Mouse (Mus musculus): ENCODE measurements around the gene Cspg4. TPM values are rescaled to one million over a fixed set of nuclear protein-coding genes. Genes with fewer than 3 reads are reported as not detected.

Gene Cspg4
- polyA plus RNA-seq (2015; fragmentation: Nextera tagmentation; extraction: Ambion mirVana): 9.1 and 10.4 TPM in 2 replicates

DNA sequence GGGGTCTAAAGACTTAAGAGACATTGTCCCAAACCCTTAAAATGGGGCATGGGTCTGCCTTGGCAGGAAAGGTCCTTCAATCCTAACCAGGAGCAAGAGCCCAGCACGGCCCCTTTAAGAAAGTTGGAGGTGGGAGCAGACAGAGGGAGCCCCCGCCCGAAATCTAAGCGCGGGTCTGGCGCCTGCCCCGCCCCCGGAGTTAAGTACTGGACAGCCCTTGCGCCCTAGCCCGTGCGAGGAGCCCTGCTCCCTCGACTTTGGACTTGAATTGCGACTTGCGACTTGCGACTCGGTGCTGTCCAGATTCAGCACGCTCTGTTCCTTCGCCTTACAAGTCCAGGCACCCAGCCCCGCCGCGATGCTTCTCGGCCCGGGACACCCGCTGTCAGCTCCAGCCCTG is at the start of gene Cspg4:
Gene Cspg4, plus strand, starts transcription at position 202 of the 400 bp plus-strand sequence.
- H3K9me3 ChIP-seq (ENCODE audit: low read length): no peaks in the 10 kb centered on the region
- DNase-seq (ENCODE audit: low spot score): peak; percentile 80
- peak within 1 kb of the TSS; percentile 50 for H3K4me2 ChIP-seq (replicated peaks; ENCODE audit: low read depth, low read length)
- H3K27ac ChIP-seq (ENCODE audit: low read length): no peak within 1 kb of the TSS
- no peak for TF ChIP-seq EP300 (IDR thresholded peaks at IDR 0.05)
- no peak for TF ChIP-seq CTCF (IDR thresholded peaks at IDR 0.05)
- H3K36me3 ChIP-seq (ENCODE audit: insufficient read depth, low read length): no peaks in the 10 kb centered on the region
- peaks cover 21% of the 10 kb centered on the region for H3K4me1 ChIP-seq (ENCODE audit: insufficient read depth, low read depth, low read length)
- peak within 1 kb of the TSS; percentile 10; the same call in 1 of the 2 replicates for H3K9ac ChIP-seq (replicated peaks; ENCODE audit: low read depth)
- H3K4me3 ChIP-seq (ENCODE audit: low read depth, low read length): peak within 1 kb of the TSS; percentile 26
- peak; percentile 70 for ATAC-seq
- under 1% methylated on average over 24 of the region's 24 CpGs for WGBS
- no peaks in the 10 kb centered on the region for H3K27me3 ChIP-seq (replicated peaks; ENCODE audit: insufficient read depth, low read length)

DNA sequence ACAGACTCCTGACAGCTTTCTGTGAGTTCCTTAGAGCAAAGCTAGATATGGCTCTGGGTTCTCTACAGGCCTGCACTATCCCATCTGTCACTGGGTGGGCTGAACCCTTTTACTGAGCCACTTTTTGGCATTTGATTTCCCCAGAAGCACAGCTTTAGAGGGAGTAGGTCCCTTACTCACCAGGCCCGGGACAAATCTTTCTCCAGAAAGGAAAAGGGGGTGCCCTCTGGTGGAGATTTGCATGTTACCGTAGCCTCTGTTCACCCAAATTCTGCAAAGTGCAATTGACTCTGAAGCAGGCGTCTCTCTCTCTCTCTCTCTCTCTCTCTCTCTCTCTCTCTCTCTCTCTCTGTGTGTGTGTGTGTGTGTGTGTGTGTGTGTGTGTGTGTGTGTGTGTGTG is 39.9 kb upstream of the Cspg4 start:
- H3K4me3 ChIP-seq (ENCODE audit: low read depth, low read length): no peak overlapping the region
- ATAC-seq (no peak), DNase-seq (ENCODE audit: low spot score) (peak; percentile 42)
- 8% methylated on average over 3 of the region's 3 CpGs for WGBS
- H3K9ac ChIP-seq (replicated peaks; ENCODE audit: low read depth): no peak overlapping the region
- no peaks in the 10 kb centered on the region for H3K36me3 ChIP-seq (ENCODE audit: insufficient read depth, low read length)
- no peak overlapping the region for H3K4me2 ChIP-seq (replicated peaks; ENCODE audit: low read depth, low read length)
- H3K27me3 ChIP-seq (replicated peaks; ENCODE audit: insufficient read depth, low read length): 0 out of 2 replicates have a peak, but pooled peaks cover 3% of the 10 kb centered on the region
- no peak overlapping the region for H3K27ac ChIP-seq (ENCODE audit: low read length)
- H3K4me1 ChIP-seq (ENCODE audit: insufficient read depth, low read depth, low read length): no peaks in the 10 kb centered on the region
- no peak for TF ChIP-seq EP300 (IDR thresholded peaks at IDR 0.05)
- peak; percentile 59 for TF ChIP-seq CTCF (IDR thresholded peaks at IDR 0.05)
- H3K9me3 ChIP-seq (ENCODE audit: low read length): no peaks in the 10 kb centered on the region

DNA sequence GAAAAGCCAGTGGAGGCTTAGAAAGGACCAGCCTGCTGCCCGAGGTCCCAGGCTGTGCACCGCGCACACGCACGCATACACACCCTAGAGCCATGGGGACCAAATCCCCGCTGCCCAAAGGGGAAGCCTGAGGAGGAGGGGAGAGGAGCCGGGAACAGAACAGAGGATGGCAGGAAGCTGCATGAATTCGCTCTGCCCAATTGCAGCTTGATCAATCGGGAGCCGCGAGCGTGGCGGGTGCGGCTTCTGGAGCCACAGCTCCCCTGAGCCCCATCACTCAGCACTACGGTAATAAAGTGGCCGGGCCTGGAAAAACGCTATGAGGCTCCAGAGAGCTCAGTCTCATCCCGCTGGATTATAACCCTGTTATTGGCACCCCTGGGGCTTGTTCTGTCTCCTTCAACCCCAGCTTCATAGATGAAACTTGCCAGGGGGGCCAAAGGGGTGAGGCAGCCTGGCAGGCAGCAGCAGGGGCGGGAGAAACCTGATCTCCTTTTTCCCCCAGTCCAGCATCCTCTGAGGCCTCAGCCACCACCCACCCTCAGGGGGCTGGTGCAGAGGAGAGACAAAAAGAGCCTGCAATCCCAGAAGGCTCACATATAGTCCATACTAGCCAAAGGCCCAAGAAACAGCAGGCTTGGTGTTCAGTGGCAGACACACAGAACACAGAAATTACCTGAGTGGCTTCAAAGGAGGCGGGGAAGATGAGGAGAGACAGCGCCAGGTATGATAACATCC is 39.2 kb upstream of the Cspg4 start:
- Histone ChIP-seq H3K4me3 (ENCODE audit: low read depth, low read length) (no peak overlapping the region), H3K9ac (replicated peaks; ENCODE audit: low read depth) (no peak overlapping the region), H3K36me3 (ENCODE audit: insufficient read depth, low read length) (no peaks in the 10 kb centered on the region), H3K9me3 (ENCODE audit: low read length) (no peaks in the 10 kb centered on the region), H3K4me2 (replicated peaks; ENCODE audit: low read depth, low read length) (no peak overlapping the region), H3K4me1 (ENCODE audit: insufficient read depth, low read depth, low read length) (no peaks in the 10 kb centered on the region), H3K27ac (ENCODE audit: low read length) (no peak overlapping the region), H3K27me3 (replicated peaks; ENCODE audit: insufficient read depth, low read length) (0 out of 2 replicates have a peak, but pooled peaks cover 3% of the 10 kb centered on the region)
- ATAC-seq (no peak), DNase-seq (ENCODE audit: low spot score) (no peak)
- 18% methylated on average over 21 of the region's 21 CpGs for WGBS
- TF ChIP-seq EP300 (IDR thresholded peaks at IDR 0.05) (no peak), CTCF (IDR thresholded peaks at IDR 0.05) (no peak)

DNA sequence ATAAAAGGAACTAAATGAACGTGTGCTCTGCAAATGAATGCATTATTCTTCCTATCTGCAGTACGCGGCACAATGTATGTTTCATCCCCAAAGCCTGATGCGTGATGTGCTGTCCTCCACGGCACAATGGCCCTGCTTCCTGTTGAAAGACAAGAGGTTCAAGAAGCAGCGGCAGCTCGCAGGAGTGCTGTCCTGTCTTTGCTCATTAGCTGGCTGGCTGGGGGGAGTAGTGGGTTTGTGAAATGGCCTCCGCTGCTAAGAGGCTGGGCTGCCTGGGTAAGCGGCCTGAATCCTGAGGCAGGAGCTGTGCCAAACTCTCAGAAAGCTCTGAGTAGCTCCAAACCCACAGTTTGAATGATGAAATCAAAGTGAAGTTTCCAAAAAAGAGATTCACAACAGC is 36.7 kb upstream of the Cspg4 start:
- DNase-seq (ENCODE audit: low spot score): no peak
- H3K27me3 ChIP-seq (replicated peaks; ENCODE audit: insufficient read depth, low read length): 0 out of 2 replicates have a peak, but pooled peaks cover 3% of the 10 kb centered on the region
- TF ChIP-seq EP300 (IDR thresholded peaks at IDR 0.05): no peak
- TF ChIP-seq CTCF (IDR thresholded peaks at IDR 0.05): no peak

DNA sequence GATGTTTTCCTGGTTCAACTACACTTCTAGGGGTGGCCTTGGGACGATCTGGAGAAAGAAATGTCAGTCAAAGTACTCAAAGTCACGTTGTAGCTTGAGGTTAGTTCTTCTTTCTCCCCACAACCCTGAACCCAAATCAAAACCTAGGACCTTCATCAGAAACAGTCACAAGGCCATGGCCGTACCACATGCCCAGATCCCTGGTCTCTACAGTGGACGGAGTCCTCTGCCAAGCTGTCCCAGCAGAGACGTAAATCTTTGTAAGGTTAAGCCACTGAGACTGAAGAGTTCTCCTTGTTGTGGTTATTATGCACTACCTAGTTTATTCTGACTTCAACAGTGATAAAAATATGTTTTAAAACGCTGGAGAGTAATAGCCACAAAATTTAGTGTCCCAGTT is 36.0 kb upstream of the Cspg4 start:
- Histone ChIP-seq H3K4me1 (ENCODE audit: insufficient read depth, low read depth, low read length) (no peaks in the 10 kb centered on the region), H3K36me3 (ENCODE audit: insufficient read depth, low read length) (no peaks in the 10 kb centered on the region), H3K9me3 (ENCODE audit: low read length) (no peaks in the 10 kb centered on the region), H3K27me3 (replicated peaks; ENCODE audit: insufficient read depth, low read length) (0 out of 2 replicates have a peak, but pooled peaks cover 3% of the 10 kb centered on the region), H3K27ac (ENCODE audit: low read length) (no peak overlapping the region), H3K9ac (replicated peaks; ENCODE audit: low read depth) (no peak overlapping the region), H3K4me2 (replicated peaks; ENCODE audit: low read depth, low read length) (no peak overlapping the region), H3K4me3 (ENCODE audit: low read depth, low read length) (no peak overlapping the region)
- 83% methylated on average over 6 of the region's 6 CpGs for WGBS
- no peak for TF ChIP-seq CTCF (IDR thresholded peaks at IDR 0.05)
- TF ChIP-seq EP300 (IDR thresholded peaks at IDR 0.05): no peak
- ATAC-seq (no peak), DNase-seq (ENCODE audit: low spot score) (no peak)

More for the DNA sequence above, 36.7 kb upstream of the Cspg4 start:
- no peak for ATAC-seq
- Histone ChIP-seq H3K4me2 (replicated peaks; ENCODE audit: low read depth, low read length) (no peak overlapping the region), H3K4me1 (ENCODE audit: insufficient read depth, low read depth, low read length) (no peaks in the 10 kb centered on the region), H3K27ac (ENCODE audit: low read length) (no peak overlapping the region), H3K9me3 (ENCODE audit: low read length) (no peaks in the 10 kb centered on the region), H3K36me3 (ENCODE audit: insufficient read depth, low read length) (no peaks in the 10 kb centered on the region), H3K4me3 (ENCODE audit: low read depth, low read length) (no peak overlapping the region), H3K9ac (replicated peaks; ENCODE audit: low read depth) (no peak overlapping the region)
- WGBS: 33% methylated on average over 9 of the region's 9 CpGs

DNA sequence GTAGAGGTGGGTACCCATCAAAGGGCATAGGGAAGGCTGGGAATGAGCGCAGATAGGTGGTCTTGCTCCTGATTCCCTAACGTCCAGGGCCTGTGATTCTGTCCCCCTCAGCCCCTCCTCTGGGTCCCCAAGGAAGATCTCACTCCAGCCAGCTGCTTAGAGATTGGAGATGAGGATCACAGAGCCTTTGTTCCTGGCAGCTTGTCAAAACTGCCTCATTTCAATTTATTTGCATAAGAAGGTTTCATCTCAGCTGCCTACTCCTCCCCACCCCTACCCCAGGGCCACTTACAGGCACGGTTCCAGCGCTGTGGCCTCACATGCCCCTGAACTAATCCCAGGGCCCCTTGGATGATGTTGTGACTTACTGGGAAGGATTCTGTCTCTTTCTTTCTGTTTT is 34.7 kb upstream of the Cspg4 start:
- Histone ChIP-seq H3K27ac (ENCODE audit: low read length) (no peak overlapping the region), H3K36me3 (ENCODE audit: insufficient read depth, low read length) (no peaks in the 10 kb centered on the region), H3K4me2 (replicated peaks; ENCODE audit: low read depth, low read length) (no peak overlapping the region), H3K27me3 (replicated peaks; ENCODE audit: insufficient read depth, low read length) (0 out of 2 replicates have a peak, but pooled peaks cover 3% of the 10 kb centered on the region), H3K4me1 (ENCODE audit: insufficient read depth, low read depth, low read length) (no peaks in the 10 kb centered on the region), H3K4me3 (ENCODE audit: low read depth, low read length) (no peak overlapping the region), H3K9ac (replicated peaks; ENCODE audit: low read depth) (no peak overlapping the region), H3K9me3 (ENCODE audit: low read length) (no peaks in the 10 kb centered on the region)
- ATAC-seq: no peak
- 37% methylated on average over 4 of the region's 4 CpGs for WGBS
- TF ChIP-seq CTCF (IDR thresholded peaks at IDR 0.05): no peak
- no peak for TF ChIP-seq EP300 (IDR thresholded peaks at IDR 0.05)
- DNase-seq (ENCODE audit: low spot score): no peak

All from lung, postnatal 0 days (tissue).